Comparison of ENCODE assay signal across 8 mouse cellular contexts in genomic region chr3:17834706-17835105, GRCm38 (mm10).
DNase-seq lines count a peak whose midpoint lies in the region; ATAC-seq and TF ChIP-seq lines count a peak whose summit lies in the region.

No protein-coding gene starts in this region.

- TF ChIP-seq CTCF in gastrocnemius, adult 2 months (IDR thresholded peaks at IDR 0.05): peak; percentile 80

- ATAC-seq in common myeloid progenitor, adult 5-6 weeks (replicated peaks; ENCODE audit: low read depth, poor library complexity, severe bottlenecking): peak; percentile 89

- intact Hi-C loops in gastrocnemius, adult 2 months (cut with DNase I): no loop called here

- no peak overlapping the region for H3K4me3 ChIP-seq in gastrocnemius, adult 2 months

- no peak overlapping the region for H3K27ac ChIP-seq in gastrocnemius, adult 2 months

- no peak for DNase-seq in gastrocnemius, adult 2 months
- no peak for DNase-seq in gastrocnemius, adult 8-10 months (ENCODE audit: low spot score in 2 of 2)
- peak; percentile 62 for DNase-seq in urinary bladder, postnatal 14 days (ENCODE audit: low spot score)
- DNase-seq in urinary bladder, postnatal 4 days (ENCODE audit: low spot score in 2 of 2): no peak
- DNase-seq in kidney, postnatal 14 days: peak; percentile 53
- peak; percentile 59 for DNase-seq in lung, postnatal 10 days
- DNase-seq in spleen, postnatal 4 days (ENCODE audit: low spot score in 2 of 2): no peak

Comparison
In these comparisons a context has a peak if more than half of its experiments do, and no peak if none do; other contexts are left out.
1. DNase-seq: peak in urinary bladder, postnatal 14 days (single experiment), kidney, postnatal 14 days (single experiment) and lung, postnatal 10 days (single experiment); none in gastrocnemius, adult 2 months (single experiment), gastrocnemius, adult 8-10 months (0 of 2), urinary bladder, postnatal 4 days (0 of 2) and spleen, postnatal 4 days (0 of 2).